In the genomic region with DNA sequence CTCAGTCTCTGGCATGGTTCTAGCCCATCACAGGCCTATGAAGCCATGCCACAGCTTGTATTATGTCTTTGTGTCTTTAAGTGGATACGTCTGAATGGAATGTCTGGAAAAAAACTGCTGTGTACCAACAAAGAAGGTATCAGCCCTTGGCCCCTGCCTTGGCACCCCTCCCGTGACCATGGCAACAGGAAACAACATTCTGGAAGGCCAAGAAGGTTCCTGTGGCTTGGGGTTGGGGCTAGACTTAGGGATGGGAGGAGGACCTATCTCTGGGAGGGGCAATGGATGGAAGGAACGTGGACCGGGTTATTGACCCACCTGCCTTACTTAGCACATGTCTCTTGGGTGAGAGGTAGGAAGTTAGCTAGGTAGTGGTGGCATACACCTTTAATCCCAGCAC, we compare ENCODE assay signal across 16 mouse cellular contexts. TPM values are rescaled to one million over a fixed set of nuclear protein-coding genes. Genes with fewer than 3 reads are reported as not detected.
DNase-seq lines count a peak whose midpoint lies in the region; ATAC-seq and TF ChIP-seq lines count a peak whose summit lies in the region.
"Had no signal": no experiment of that assay in that cellular context is flagged by ENCODE, and none has a peak within 500 bp of the region (broad histone marks: within the 10 kb centered on the region; RNA-seq: fewer than 3 reads in every experiment).

No protein-coding gene starts in this region.

- no peak overlapping the region for H3ac ChIP-seq in myocyte (ENCODE audit: control insufficient read depth, insufficient read length)

- no peaks in the 10 kb centered on the region for H3K27me3 ChIP-seq in heart, postnatal 0 days (ENCODE audit: control insufficient read depth, insufficient read depth, low read length)
- H3K27me3 ChIP-seq in myocyte (ENCODE audit: control insufficient read depth, insufficient read depth, insufficient read length) = no peaks in the 10 kb centered on the region
- 0 out of 2 replicates have a peak, but pooled peaks cover 2% of the 10 kb centered on the region for H3K27me3 ChIP-seq in cerebellum, adult 2 months (ENCODE audit: control insufficient read depth, insufficient read depth, low read length)

- ATAC-seq in heart, postnatal 0 days (ENCODE audit: insufficient read depth, low read depth) = no peak
- ATAC-seq: CD4-positive, CD25-positive, alpha-beta regulatory T cell, adult 4 months had no signal

- no peaks in the 10 kb centered on the region for H3K9me3 ChIP-seq in heart, postnatal 0 days (replicated peaks; ENCODE audit: control insufficient read depth, low read length)
- H3K9me3 ChIP-seq: hindbrain, embryonic 12.5 days; neural tube, embryonic 12.5 days had no signal

- WGBS in lung, adult 2 months = 28% methylated on average over 4 of the region's 4 CpGs
- WGBS in heart, postnatal 0 days = 63% methylated on average over 4 of the region's 4 CpGs
- 79% methylated on average over 4 of the region's 4 CpGs for WGBS in cerebellum, adult 2 months

- TF ChIP-seq EP300 in heart, postnatal 0 days (IDR thresholded peaks at IDR 0.05; ENCODE audit: low read depth) = no peak

- H3K79me2 ChIP-seq in myocyte (ENCODE audit: control insufficient read depth, insufficient read depth) = peaks cover 12% of the 10 kb centered on the region

- DNase-seq in heart, adult 11 months = peak; percentile 96
- DNase-seq in heart, adult 8-10 months (ENCODE audit: low spot score) = no peak
- peak; percentile 59 to 77 for DNase-seq in lung, adult 18-20 months
- DNase-seq in lung, adult 2 months = no peak
- DNase-seq in heart, postnatal 0 days (ENCODE audit: low spot score) = no peak
- DNase-seq in cerebellum, adult 2 months = no peak
- DNase-seq in thymus, postnatal 14 days = no peak
- DNase-seq: cerebellum, postnatal 25 days; layer of hippocampus, adult 9-11 months; midbrain, embryonic 14.5 days had no signal

- no peak overlapping the region for H3K4me2 ChIP-seq in heart, postnatal 0 days (ENCODE audit: low read depth, low read length)
- H3K4me2 ChIP-seq in myocyte (ENCODE audit: low read depth) = peak overlapping the region; percentile 81
- H3K4me2 ChIP-seq: hindbrain, embryonic 12.5 days; neural tube, embryonic 12.5 days had no signal

- no peak overlapping the region for H3K9ac ChIP-seq in heart, postnatal 0 days (replicated peaks; ENCODE audit: low read depth, low read length)
- H3K9ac ChIP-seq: hindbrain, embryonic 12.5 days; neural tube, embryonic 12.5 days had no signal

- peaks cover 24% of the 10 kb centered on the region for H3K36me3 ChIP-seq in heart, postnatal 0 days (replicated peaks; ENCODE audit: control insufficient read depth, insufficient read depth, low read length)
- peaks cover 15% of the 10 kb centered on the region for H3K36me3 ChIP-seq in myocyte (ENCODE audit: control insufficient read depth, insufficient read depth)

- H3K4me3 ChIP-seq in lung, adult 2 months (replicated peaks; ENCODE audit: extremely low read depth, low read depth, low read length) = no peak overlapping the region
- H3K4me3 ChIP-seq in heart, postnatal 0 days (ENCODE audit: low read depth, low read length) = no peak overlapping the region
- no peak overlapping the region for H3K4me3 ChIP-seq in myocyte
- H3K4me3 ChIP-seq in cerebellum, adult 2 months (replicated peaks; ENCODE audit: insufficient read depth, low read depth, low read length) = no peak overlapping the region
- H3K4me3 ChIP-seq: hindbrain, embryonic 12.5 days; neural tube, embryonic 12.5 days had no signal

- no peak for TF ChIP-seq POLR2A in lung, adult 2 months (IDR thresholded peaks at IDR 0.05; ENCODE audit: borderline replicate concordance, extremely low read depth, low read depth, low read length)
- TF ChIP-seq POLR2A in myocyte (IDR thresholded peaks at IDR 0.05; ENCODE audit: insufficient read length, low read depth) = no peak
- TF ChIP-seq POLR2A in cerebellum, adult 2 months (IDR thresholded peaks at IDR 0.05; ENCODE audit: borderline replicate concordance, insufficient read depth, low read length) = no peak

- TF ChIP-seq CTCF in lung, adult 2 months (IDR thresholded peaks at IDR 0.05; ENCODE audit: insufficient read depth, low read length) = no peak
- TF ChIP-seq CTCF in heart, postnatal 0 days (IDR thresholded peaks at IDR 0.05; ENCODE audit: low read depth) = no peak
- TF ChIP-seq CTCF in cerebellum, adult 2 months (IDR thresholded peaks at IDR 0.05; ENCODE audit: borderline replicate concordance, insufficient read depth, low read depth, low read length) = no peak

- H3K4me1 ChIP-seq in lung, adult 2 months (ENCODE audit: control insufficient read depth, insufficient read depth, low read length) = peaks cover 48% of the 10 kb centered on the region
- H3K4me1 ChIP-seq in heart, postnatal 0 days (ENCODE audit: control insufficient read depth, insufficient read depth) = peaks cover 67% of the 10 kb centered on the region
- H3K4me1 ChIP-seq in cerebellum, adult 2 months (ENCODE audit: control insufficient read depth, insufficient read depth, low read length) = peaks cover 21% of the 10 kb centered on the region

- H3K27ac ChIP-seq in heart, postnatal 0 days (ENCODE audit: low read depth) = peak overlapping the region; percentile 89; the same call in 1 of the 2 replicates
- H3K27ac ChIP-seq in cerebellum, adult 2 months (ENCODE audit: insufficient read depth, low read length) = no peak overlapping the region
- H3K27ac ChIP-seq: hindbrain, embryonic 12.5 days; neural tube, embryonic 12.5 days had no signal

TF ChIP-seq in myocyte, 11 proteins besides CTCF, POLR2A, EP300 and RAD21:
- TF ChIP-seq MYOD1 (IDR thresholded peaks at IDR 0.05; ENCODE audit: control insufficient read depth in 1 of 3, insufficient read length in 2 of 3, low read depth in 2 of 3) (no peak), E2F4 (IDR thresholded peaks at IDR 0.05; ENCODE audit: insufficient read depth) (no peak), SRF (IDR thresholded peaks at IDR 0.05; ENCODE audit: control insufficient read depth, insufficient read length, low read depth) (no peak), MAX (IDR thresholded peaks at IDR 0.05; ENCODE audit: low read depth) (no peak), USF1 (IDR thresholded peaks at IDR 0.05; ENCODE audit: low read depth) (no peak), CEBPB (IDR thresholded peaks at IDR 0.05; ENCODE audit: insufficient read depth, poor library complexity, severe bottlenecking) (no peak), REST (IDR thresholded peaks at IDR 0.05; ENCODE audit: insufficient read depth, insufficient read length) (no peak)

RNA-seq across cellular contexts. Expression of gene Crip1, which starts 3.2 kb away (rescaled TPM):
- 100 to 1,000 TPM; 154 to 215 (median 169) TPM for total RNA-seq in heart, adult 8-10 months (2022)
- 746 and 1,492 TPM in 2 replicates for polyA plus RNA-seq in lung, adult 2 months (2012; rRNA removed)
- 286 and 487 TPM in 2 replicates for total RNA-seq in heart, postnatal 0 days (2014; rRNA removed; ENCODE audit: low replicate concordance)
- polyA plus RNA-seq in heart, postnatal 0 days (2015; fragmentation: Nextera tagmentation; extraction: Ambion mirVana) = 831 and 871 TPM in 2 replicates
- 1,677 TPM for polyA plus RNA-seq in myocyte (2012; fragmentation: generic; extraction: Trizol)
- polyA plus RNA-seq in cerebellum, adult 2 months (2012; rRNA removed) = 44.5 and 55.5 TPM in 2 replicates

RNA-seq across cellular contexts. Expression of gene Tedc1, which starts 6.9 kb away (rescaled TPM):
- total RNA-seq in heart, adult 8-10 months (2022) = under 1 TPM; 0.12 to 0.49 (median 0.33) TPM
- 2.9 and 4.2 TPM in 2 replicates for polyA plus RNA-seq in lung, adult 2 months (2012; rRNA removed)
- 6.7 and 16.5 TPM in 2 replicates for total RNA-seq in heart, postnatal 0 days (2014; rRNA removed; ENCODE audit: low replicate concordance)
- 4.5 and 4.9 TPM in 2 replicates for polyA plus RNA-seq in heart, postnatal 0 days (2015; fragmentation: Nextera tagmentation; extraction: Ambion mirVana)
- 6.6 TPM for polyA plus RNA-seq in myocyte (2012; fragmentation: generic; extraction: Trizol)
- polyA plus RNA-seq in cerebellum, adult 2 months (2012; rRNA removed) = 1.1 and 1.6 TPM in 2 replicates

RNA-seq across cellular contexts. Expression of gene Crip2, which starts 9.3 kb away (rescaled TPM):
- 1,000 to 10,000 TPM; 1,612 to 1,913 (median 1,690) TPM for total RNA-seq in heart, adult 8-10 months (2022)
- 1,334 and 1,488 TPM in 2 replicates for polyA plus RNA-seq in lung, adult 2 months (2012; rRNA removed)
- total RNA-seq in heart, postnatal 0 days (2014; rRNA removed; ENCODE audit: low replicate concordance) = 1,394 and 1,556 TPM in 2 replicates
- polyA plus RNA-seq in heart, postnatal 0 days (2015; fragmentation: Nextera tagmentation; extraction: Ambion mirVana) = 2,321 and 2,395 TPM in 2 replicates
- polyA plus RNA-seq in myocyte (2012; fragmentation: generic; extraction: Trizol) = 1,146 TPM
- polyA plus RNA-seq in cerebellum, adult 2 months (2012; rRNA removed) = 66.2 and 67.0 TPM in 2 replicates

RNA-seq across cellular contexts. Expression of gene Tmem121, which starts 36.4 kb away (rescaled TPM):
- under 1 TPM in 2 of 4 experiments, not detected in 2; 0.16 to 0.22 TPM for total RNA-seq in heart, adult 8-10 months (2022)
- 0.52 and 0.60 TPM in 2 replicates for polyA plus RNA-seq in lung, adult 2 months (2012; rRNA removed)
- total RNA-seq in heart, postnatal 0 days (2014; rRNA removed; ENCODE audit: low replicate concordance) = 0.97 and 4.8 TPM in 2 replicates
- polyA plus RNA-seq in heart, postnatal 0 days (2015; fragmentation: Nextera tagmentation; extraction: Ambion mirVana) = 1.2 TPM in 2 replicates
- 4.1 TPM for polyA plus RNA-seq in myocyte (2012; fragmentation: generic; extraction: Trizol)
- 30.9 and 31.3 TPM in 2 replicates for polyA plus RNA-seq in cerebellum, adult 2 months (2012; rRNA removed)
- total RNA-seq: granulocyte monocyte progenitor cell, adult 5-6 weeks; liver, adult 2 months had no signal
- polyA plus RNA-seq: CD4-positive, CD25-positive, alpha-beta regulatory T cell, adult 4 months; liver, adult 2 months had no signal

RNA-seq across cellular contexts. Expression of gene Mta1, which starts 51.3 kb away (rescaled TPM):
- 10 to 100 TPM; 45.0 to 47.2 (median 46.1) TPM for total RNA-seq in heart, adult 8-10 months (2022)
- 77.4 and 85.3 TPM in 2 replicates for polyA plus RNA-seq in lung, adult 2 months (2012; rRNA removed)
- total RNA-seq in heart, postnatal 0 days (2014; rRNA removed; ENCODE audit: low replicate concordance) = 26.3 and 32.0 TPM in 2 replicates
- 10.9 and 11.8 TPM in 2 replicates for polyA plus RNA-seq in heart, postnatal 0 days (2015; fragmentation: Nextera tagmentation; extraction: Ambion mirVana)
- polyA plus RNA-seq in myocyte (2012; fragmentation: generic; extraction: Trizol) = 101 TPM
- polyA plus RNA-seq in cerebellum, adult 2 months (2012; rRNA removed) = 60.4 and 61.4 TPM in 2 replicates

Comparison
In these comparisons a context has a peak if more than half of its experiments do, and no peak if none do; other contexts are left out.
1. DNase-seq: peak in heart, adult 11 months (single experiment) and lung, adult 18-20 months (2 of 2); none in heart, adult 8-10 months (single experiment), lung, adult 2 months (single experiment), heart, postnatal 0 days (single experiment), cerebellum, adult 2 months (0 of 2) and thymus, postnatal 14 days (single experiment).
2. RNA of gene Crip1, which starts 3.2 kb away (polyA plus RNA-seq): 1,677 TPM in myocyte (single experiment), 746 to 1,492 TPM in lung, adult 2 months and 831 to 871 TPM in heart, postnatal 0 days; 44.5 to 55.5 TPM in cerebellum, adult 2 months; every median in the first group is over 10 times any median in the second.
3. RNA of gene Crip2, which starts 9.3 kb away (polyA plus RNA-seq): 2,321 to 2,395 TPM in heart, postnatal 0 days, 1,334 to 1,488 TPM in lung, adult 2 months and 1,146 TPM in myocyte (single experiment); 66.2 to 67.0 TPM in cerebellum, adult 2 months; every median in the first group is over 10 times any median in the second.